Mouse (Mus musculus): ENCODE data around the gene Klhl25. TPM values are rescaled to one million over a fixed set of nuclear protein-coding genes. Genes with fewer than 3 reads are reported as not detected.
A peak's percentile ranks its signal among the peaks of the same experiment; 100 is the strongest.

The Klhl25 gene
- 11.9 and 15.9 TPM in 2 replicates for polyA plus RNA-seq (2014; fragmentation: Nextera tagmentation; extraction: Ambion mirVana)

GRCm38 (mm10) chr7:75848115-75848775 lies at the start of gene Klhl25:
Klhl25 (plus strand) TSS chr7:75848310.
- Histone ChIP-seq H3K4me3 (ENCODE audit: low read length) (peak within 1 kb of the TSS; percentile 76), H3K9me3 (ENCODE audit: control insufficient read depth, low read length) (no peaks in the 10 kb centered on the region), H3K4me1 (ENCODE audit: control insufficient read depth, insufficient read depth, low read length) (peaks cover 15% of the 10 kb centered on the region), H3K36me3 (ENCODE audit: control insufficient read depth, insufficient read depth, low read length) (no peaks in the 10 kb centered on the region; the same call in 1 of the 2 replicates), H3K4me2 (replicated peaks; ENCODE audit: low read depth, low read length) (peak within 1 kb of the TSS; percentile 85), H3K27ac (ENCODE audit: low read depth, low read length) (peak within 1 kb of the TSS; percentile 82), H3K9ac (ENCODE audit: low read depth, low read length) (peak within 1 kb of the TSS; percentile 88), H3K27me3 (ENCODE audit: control insufficient read depth, insufficient read depth, low read length) (no peaks in the 10 kb centered on the region)
- peak; percentile 97 for ATAC-seq (ENCODE audit: low FRiP score, low TSS enrichment)
- under 1% methylated on average over 60 of the region's 60 CpGs for WGBS

GRCm38 (mm10) chr7:75800530-75800929 lies 47.6 kb upstream of the Klhl25 start:
- no peak overlapping the region for H3K4me2 ChIP-seq (replicated peaks; ENCODE audit: low read depth, low read length)
- no peak for ATAC-seq (ENCODE audit: low FRiP score, low TSS enrichment)
- 63% methylated on average over 4 of the region's 4 CpGs for WGBS

GRCm38 (mm10) chr7:75801022-75801421 lies 47.1 kb upstream of the Klhl25 start:
- WGBS, result 92% methylated on average over 3 of the region's 3 CpGs
- Histone ChIP-seq H3K27ac (ENCODE audit: low read depth, low read length) (no peak overlapping the region), H3K4me3 (ENCODE audit: low read length) (no peak overlapping the region), H3K9me3 (ENCODE audit: control insufficient read depth, low read length) (no peaks in the 10 kb centered on the region), H3K4me1 (ENCODE audit: control insufficient read depth, insufficient read depth, low read length) (peaks cover 11% of the 10 kb centered on the region; the same call in 1 of the 2 replicates), H3K36me3 (ENCODE audit: control insufficient read depth, insufficient read depth, low read length) (no peaks in the 10 kb centered on the region), H3K27me3 (ENCODE audit: control insufficient read depth, insufficient read depth, low read length) (no peaks in the 10 kb centered on the region), H3K9ac (ENCODE audit: low read depth, low read length) (no peak overlapping the region), H3K4me2 (replicated peaks; ENCODE audit: low read depth, low read length) (no peak overlapping the region)
- ATAC-seq (ENCODE audit: low FRiP score, low TSS enrichment), result no peak

More at GRCm38 (mm10) chr7:75800530-75800929, 47.6 kb upstream of the Klhl25 start:
- H3K36me3 ChIP-seq (ENCODE audit: control insufficient read depth, insufficient read depth, low read length), result no peaks in the 10 kb centered on the region
- no peaks in the 10 kb centered on the region for H3K9me3 ChIP-seq (ENCODE audit: control insufficient read depth, low read length)
- no peak overlapping the region for H3K9ac ChIP-seq (ENCODE audit: low read depth, low read length)
- no peak overlapping the region for H3K4me3 ChIP-seq (ENCODE audit: low read length)
- H3K27me3 ChIP-seq (ENCODE audit: control insufficient read depth, insufficient read depth, low read length), result no peaks in the 10 kb centered on the region
- H3K27ac ChIP-seq (ENCODE audit: low read depth, low read length), result no peak overlapping the region
- H3K4me1 ChIP-seq (ENCODE audit: control insufficient read depth, insufficient read depth, low read length), result peaks cover 8% of the 10 kb centered on the region; the same call in 1 of the 2 replicates

GRCm38 (mm10) chr7:75801621-75802358 lies 46.3 kb upstream of the Klhl25 start:
- 89% methylated on average over 5 of the region's 5 CpGs for WGBS
- Histone ChIP-seq H3K9ac (ENCODE audit: low read depth, low read length) (no peak overlapping the region), H3K27ac (ENCODE audit: low read depth, low read length) (no peak overlapping the region), H3K4me2 (replicated peaks; ENCODE audit: low read depth, low read length) (no peak overlapping the region), H3K4me1 (ENCODE audit: control insufficient read depth, insufficient read depth, low read length) (peaks cover 11% of the 10 kb centered on the region; the same call in 1 of the 2 replicates), H3K36me3 (ENCODE audit: control insufficient read depth, insufficient read depth, low read length) (no peaks in the 10 kb centered on the region), H3K4me3 (ENCODE audit: low read length) (no peak overlapping the region), H3K9me3 (ENCODE audit: control insufficient read depth, low read length) (no peaks in the 10 kb centered on the region), H3K27me3 (ENCODE audit: control insufficient read depth, insufficient read depth, low read length) (no peaks in the 10 kb centered on the region)
- ATAC-seq (ENCODE audit: low FRiP score, low TSS enrichment), result no peak

GRCm38 (mm10) chr7:75802887-75803286 lies 45.2 kb upstream of the Klhl25 start:
- 84% methylated on average over 3 of the region's 3 CpGs for WGBS

GRCm38 (mm10) chr7:75806161-75806560 lies 41.9 kb upstream of the Klhl25 start:
- Histone ChIP-seq H3K27ac (ENCODE audit: low read depth, low read length) (no peak overlapping the region), H3K9ac (ENCODE audit: low read depth, low read length) (no peak overlapping the region), H3K36me3 (ENCODE audit: control insufficient read depth, insufficient read depth, low read length) (no peaks in the 10 kb centered on the region), H3K4me2 (replicated peaks; ENCODE audit: low read depth, low read length) (no peak overlapping the region), H3K4me1 (ENCODE audit: control insufficient read depth, insufficient read depth, low read length) (peaks cover 12% of the 10 kb centered on the region; the same call in 1 of the 2 replicates), H3K4me3 (ENCODE audit: low read length) (no peak overlapping the region), H3K27me3 (ENCODE audit: control insufficient read depth, insufficient read depth, low read length) (no peaks in the 10 kb centered on the region), H3K9me3 (ENCODE audit: control insufficient read depth, low read length) (no peaks in the 10 kb centered on the region)
- ATAC-seq (ENCODE audit: low FRiP score, low TSS enrichment), result no peak
- WGBS, result 38% methylated on average over 4 of the region's 4 CpGs

More at GRCm38 (mm10) chr7:75802887-75803286, 45.2 kb upstream of the Klhl25 start:
- no peak overlapping the region for H3K4me3 ChIP-seq (ENCODE audit: low read length)
- H3K27me3 ChIP-seq (ENCODE audit: control insufficient read depth, insufficient read depth, low read length), result no peaks in the 10 kb centered on the region
- no peak overlapping the region for H3K9ac ChIP-seq (ENCODE audit: low read depth, low read length)
- peaks cover 12% of the 10 kb centered on the region; the same call in 1 of the 2 replicates for H3K4me1 ChIP-seq (ENCODE audit: control insufficient read depth, insufficient read depth, low read length)
- no peak for ATAC-seq (ENCODE audit: low FRiP score, low TSS enrichment)
- H3K4me2 ChIP-seq (replicated peaks; ENCODE audit: low read depth, low read length), result no peak overlapping the region
- no peak overlapping the region for H3K27ac ChIP-seq (ENCODE audit: low read depth, low read length)
- no peaks in the 10 kb centered on the region for H3K36me3 ChIP-seq (ENCODE audit: control insufficient read depth, insufficient read depth, low read length)
- H3K9me3 ChIP-seq (ENCODE audit: control insufficient read depth, low read length), result no peaks in the 10 kb centered on the region

GRCm38 (mm10) chr7:75806711-75807110 lies 41.4 kb upstream of the Klhl25 start:
- ATAC-seq (ENCODE audit: low FRiP score, low TSS enrichment), result 0 out of 2 replicates have a peak, but pooled peaks have one; percentile 7
- H3K36me3 ChIP-seq (ENCODE audit: control insufficient read depth, insufficient read depth, low read length), result no peaks in the 10 kb centered on the region
- H3K27ac ChIP-seq (ENCODE audit: low read depth, low read length), result no peak overlapping the region; the same call in 1 of the 2 replicates

GRCm38 (mm10) chr7:75807460-75808304 lies 40.4 kb upstream of the Klhl25 start:
- H3K4me3 ChIP-seq (ENCODE audit: low read length), result no peak overlapping the region
- H3K27me3 ChIP-seq (ENCODE audit: control insufficient read depth, insufficient read depth, low read length), result no peaks in the 10 kb centered on the region
- no peaks in the 10 kb centered on the region for H3K9me3 ChIP-seq (ENCODE audit: control insufficient read depth, low read length)
- WGBS, result 54% methylated on average over 17 of the region's 17 CpGs
- H3K36me3 ChIP-seq (ENCODE audit: control insufficient read depth, insufficient read depth, low read length), result no peaks in the 10 kb centered on the region
- no peak overlapping the region for H3K9ac ChIP-seq (ENCODE audit: low read depth, low read length)
- H3K4me1 ChIP-seq (ENCODE audit: control insufficient read depth, insufficient read depth, low read length), result peaks cover 12% of the 10 kb centered on the region; the same call in 1 of the 2 replicates
- peak; percentile 78 for ATAC-seq (ENCODE audit: low FRiP score, low TSS enrichment)
- H3K27ac ChIP-seq (ENCODE audit: low read depth, low read length), result no peak overlapping the region
- H3K4me2 ChIP-seq (replicated peaks; ENCODE audit: low read depth, low read length), result no peak overlapping the region

More at GRCm38 (mm10) chr7:75806711-75807110, 41.4 kb upstream of the Klhl25 start:
- 29% methylated on average over 4 of the region's 4 CpGs for WGBS
- Histone ChIP-seq H3K4me3 (ENCODE audit: low read length) (no peak overlapping the region), H3K4me1 (ENCODE audit: control insufficient read depth, insufficient read depth, low read length) (peaks cover 12% of the 10 kb centered on the region; the same call in 1 of the 2 replicates), H3K27me3 (ENCODE audit: control insufficient read depth, insufficient read depth, low read length) (no peaks in the 10 kb centered on the region), H3K9me3 (ENCODE audit: control insufficient read depth, low read length) (no peaks in the 10 kb centered on the region), H3K9ac (ENCODE audit: low read depth, low read length) (no peak overlapping the region), H3K4me2 (replicated peaks; ENCODE audit: low read depth, low read length) (no peak overlapping the region)

All from kidney, embryonic 14.5 days (tissue).